Mouse (Mus musculus): ENCODE measurements around the gene Smtn. TPM values are rescaled to one million over a fixed set of nuclear protein-coding genes. Genes with fewer than 3 reads are reported as not detected.

The Smtn gene
- polyA plus RNA-seq, 1 experiment = 57.2 TPM

DNA sequence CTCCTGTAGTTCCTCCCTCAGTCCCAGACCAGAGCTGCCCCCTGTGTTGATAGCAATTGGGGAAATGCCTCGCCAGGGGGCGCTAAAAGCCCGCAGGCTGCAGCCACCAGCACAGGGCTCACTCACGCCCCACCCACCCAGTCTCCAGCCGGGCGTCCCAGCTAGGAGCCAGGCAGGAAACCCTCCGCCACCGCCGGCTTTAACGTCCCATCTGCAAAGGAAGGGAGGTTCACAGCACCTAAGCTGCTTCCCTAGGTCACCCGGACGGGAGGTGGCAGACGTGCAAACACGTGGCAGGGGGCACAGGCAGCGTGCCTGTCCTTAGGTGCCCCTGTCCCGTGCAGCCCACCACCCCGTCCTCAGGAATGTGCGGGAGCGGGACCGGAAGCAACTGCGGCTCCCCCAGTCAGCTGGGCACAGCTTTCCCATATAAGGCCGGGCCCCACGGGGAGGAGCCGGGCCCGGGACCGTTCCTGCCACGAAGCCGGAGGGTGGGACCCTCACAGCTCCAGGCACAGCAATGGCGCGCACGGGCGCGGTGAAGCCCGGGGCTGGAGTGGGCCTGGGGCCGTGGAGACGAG, 4.9 kb downstream of the Smtn start:
- DNase-seq = peak; percentile 97
- H3K27ac ChIP-seq (ENCODE audit: insufficient read depth, low read depth, low read length) = peak overlapping the region; percentile 72
- peak; percentile 4 for TF ChIP-seq POLR2A (IDR thresholded peaks at IDR 0.05; ENCODE audit: low read depth, low read length)
- peak; percentile 90 for TF ChIP-seq CTCF (conservative IDR thresholded peaks at IDR 0.05; ENCODE audit: insufficient read depth, insufficient read length, low read depth, low read length)

DNA sequence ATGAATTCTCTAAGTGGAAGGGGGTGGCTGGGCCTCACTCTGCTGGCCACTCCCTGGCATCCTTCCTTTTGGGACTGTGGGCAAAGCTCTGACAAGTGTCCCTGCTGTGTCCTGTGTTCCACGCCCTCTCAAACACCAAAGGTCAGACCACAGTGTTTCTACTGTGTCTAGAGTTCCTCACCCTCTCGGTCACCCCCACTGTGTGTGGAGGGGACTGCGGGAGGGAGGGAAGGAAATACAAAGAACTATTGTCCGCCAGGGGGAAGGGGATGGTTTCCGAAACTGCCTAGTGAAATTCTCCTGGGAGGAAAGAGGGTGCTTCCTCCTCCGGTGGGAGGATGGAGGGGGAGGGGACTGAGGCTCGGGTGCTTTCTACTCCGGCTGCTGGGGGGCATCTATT, 5.5 kb downstream of the Smtn start:
- no peak for TF ChIP-seq CTCF (conservative IDR thresholded peaks at IDR 0.05; ENCODE audit: insufficient read depth, insufficient read length, low read depth, low read length)
- no peak for TF ChIP-seq POLR2A (IDR thresholded peaks at IDR 0.05; ENCODE audit: low read depth, low read length)
- Histone ChIP-seq H3K36me3 (ENCODE audit: control insufficient read depth, insufficient read depth, low read length) (peaks cover 9% of the 10 kb centered on the region), H3K4me1 (ENCODE audit: control insufficient read depth, insufficient read depth, low read length) (peaks cover 12% of the 10 kb centered on the region; the same call in 1 of the 2 replicates), H3K27me3 (replicated peaks; ENCODE audit: control insufficient read depth, insufficient read depth, low read length) (no peaks in the 10 kb centered on the region), H3K4me3 (ENCODE audit: insufficient read depth, low read depth, low read length) (peak overlapping the region; percentile 45; the same call in 1 of the 2 replicates), H3K27ac (ENCODE audit: insufficient read depth, low read depth, low read length) (peak overlapping the region; percentile 72)
- no peak for DNase-seq
- 21% methylated on average over 8 of the region's 8 CpGs for WGBS

More for the DNA sequence above, 4.9 kb downstream of the Smtn start:
- Histone ChIP-seq H3K27me3 (replicated peaks; ENCODE audit: control insufficient read depth, insufficient read depth, low read length) (no peaks in the 10 kb centered on the region), H3K36me3 (ENCODE audit: control insufficient read depth, insufficient read depth, low read length) (peaks cover 8% of the 10 kb centered on the region), H3K4me1 (ENCODE audit: control insufficient read depth, insufficient read depth, low read length) (peaks cover 12% of the 10 kb centered on the region; the same call in 1 of the 2 replicates), H3K4me3 (ENCODE audit: insufficient read depth, low read depth, low read length) (peak overlapping the region; percentile 45)
- 1% methylated on average over 36 of the region's 36 CpGs for WGBS

DNA sequence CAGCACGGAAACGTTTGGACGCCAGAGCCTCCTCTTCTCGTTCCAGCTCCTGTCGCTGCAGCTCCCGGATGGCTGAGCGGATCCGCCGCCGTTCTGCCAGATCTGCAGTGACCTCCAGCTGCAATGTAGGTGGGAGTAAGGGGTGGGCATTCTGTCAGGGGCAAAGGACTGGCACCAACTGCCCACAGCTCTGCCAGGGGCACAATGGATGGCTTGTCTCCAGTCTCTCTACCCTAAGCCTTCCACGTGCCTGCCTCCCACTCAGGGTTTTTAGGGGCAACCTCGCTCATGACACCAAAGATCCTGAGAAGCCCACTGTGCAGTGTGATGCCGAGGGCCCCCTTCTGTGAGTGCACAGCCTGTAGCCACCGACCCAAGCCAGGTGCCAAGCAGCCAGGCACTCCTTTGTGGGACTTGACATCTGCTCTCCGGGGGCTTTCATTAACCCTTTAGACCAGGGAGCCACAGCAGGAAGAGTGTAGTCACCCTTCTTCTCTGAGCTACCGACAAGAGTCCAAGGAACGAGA, 6.9 kb downstream of the Smtn start:
- DNase-seq = no peak
- 77% methylated on average over 17 of the region's 17 CpGs for WGBS
- no peak overlapping the region for H3K4me3 ChIP-seq (ENCODE audit: insufficient read depth, low read depth, low read length)
- H3K4me1 ChIP-seq (ENCODE audit: control insufficient read depth, insufficient read depth, low read length) = peaks cover 12% of the 10 kb centered on the region; the same call in 1 of the 2 replicates
- H3K27ac ChIP-seq (ENCODE audit: insufficient read depth, low read depth, low read length) = no peak overlapping the region
- H3K27me3 ChIP-seq (replicated peaks; ENCODE audit: control insufficient read depth, insufficient read depth, low read length) = no peaks in the 10 kb centered on the region
- TF ChIP-seq POLR2A (IDR thresholded peaks at IDR 0.05; ENCODE audit: low read depth, low read length) (no peak), CTCF (conservative IDR thresholded peaks at IDR 0.05; ENCODE audit: insufficient read depth, insufficient read length, low read depth, low read length) (no peak)
- peaks cover 16% of the 10 kb centered on the region for H3K36me3 ChIP-seq (ENCODE audit: control insufficient read depth, insufficient read depth, low read length)

DNA sequence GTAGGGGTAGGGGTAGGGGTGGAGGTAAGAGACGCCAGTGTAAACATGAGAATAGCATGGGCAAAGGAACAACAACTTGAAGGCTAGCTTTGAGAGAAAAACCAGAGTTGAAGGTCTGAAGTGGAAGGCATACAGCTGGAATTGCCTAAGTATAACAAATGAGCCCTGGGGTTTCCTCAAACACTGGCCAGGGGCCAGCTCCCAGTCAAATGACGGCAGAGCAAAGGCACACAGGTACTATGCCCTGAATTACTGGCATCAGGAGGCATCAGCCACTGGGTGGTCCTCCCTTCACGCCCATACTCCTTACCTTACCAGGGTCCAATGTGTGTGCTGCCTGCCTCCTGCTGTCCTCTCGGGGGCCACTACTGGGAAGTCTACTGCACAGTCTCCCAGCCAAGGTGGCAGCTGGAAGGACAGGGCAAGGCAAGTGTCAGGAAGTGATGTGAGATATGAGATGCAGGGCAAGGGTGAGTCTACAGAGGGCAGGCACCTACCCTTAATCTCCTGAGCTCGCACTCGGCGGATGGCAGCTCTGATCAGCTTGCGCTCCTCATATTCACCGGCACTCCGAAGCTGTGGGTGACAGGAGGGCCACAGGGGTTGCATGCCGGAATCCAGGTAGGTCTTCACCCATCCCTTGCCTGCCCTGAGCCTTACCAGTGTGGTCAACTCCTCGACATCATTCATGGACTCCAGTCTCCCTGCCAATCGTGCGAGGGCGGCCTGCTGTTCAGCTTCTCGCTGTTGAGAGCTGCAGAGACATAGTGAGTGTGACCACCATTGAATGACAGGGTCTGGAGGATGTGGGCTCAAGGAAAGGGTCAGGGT, 8.1 kb downstream of the Smtn start:
- no peak for DNase-seq
- Histone ChIP-seq H3K4me3 (ENCODE audit: insufficient read depth, low read depth, low read length) (no peak overlapping the region), H3K36me3 (ENCODE audit: control insufficient read depth, insufficient read depth, low read length) (peaks cover 16% of the 10 kb centered on the region), H3K27ac (ENCODE audit: insufficient read depth, low read depth, low read length) (no peak overlapping the region), H3K4me1 (ENCODE audit: control insufficient read depth, insufficient read depth, low read length) (peaks cover 9% of the 10 kb centered on the region; the same call in 1 of the 2 replicates), H3K27me3 (replicated peaks; ENCODE audit: control insufficient read depth, insufficient read depth, low read length) (no peaks in the 10 kb centered on the region)
- TF ChIP-seq CTCF (conservative IDR thresholded peaks at IDR 0.05; ENCODE audit: insufficient read depth, insufficient read length, low read depth, low read length) (no peak), POLR2A (IDR thresholded peaks at IDR 0.05; ENCODE audit: low read depth, low read length) (no peak)
- 79% methylated on average over 16 of the region's 16 CpGs for WGBS

DNA sequence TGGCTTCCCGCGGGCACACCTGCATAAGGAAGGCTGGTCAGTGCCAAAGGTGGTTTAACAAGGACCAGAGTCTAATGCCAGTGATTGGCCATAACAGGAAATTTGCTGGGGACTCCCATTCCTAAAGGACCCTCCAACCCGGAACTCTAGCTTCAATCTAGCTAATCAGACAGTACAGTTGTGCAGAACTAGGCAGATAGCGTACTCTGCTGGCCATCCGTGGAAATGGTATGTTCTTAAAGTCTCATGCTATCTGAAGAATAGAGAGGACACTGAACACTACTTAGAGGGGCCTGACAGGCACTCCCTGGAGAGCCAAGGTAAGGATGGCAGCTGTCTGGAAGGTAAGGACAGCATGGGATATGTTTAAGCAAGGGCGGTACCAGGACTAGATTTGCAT, 8.8 kb downstream of the Smtn start:
- DNase-seq = no peak
- no peaks in the 10 kb centered on the region for H3K27me3 ChIP-seq (replicated peaks; ENCODE audit: control insufficient read depth, insufficient read depth, low read length)
- no peak for TF ChIP-seq CTCF (conservative IDR thresholded peaks at IDR 0.05; ENCODE audit: insufficient read depth, insufficient read length, low read depth, low read length)
- no peak for TF ChIP-seq POLR2A (IDR thresholded peaks at IDR 0.05; ENCODE audit: low read depth, low read length)
- peaks cover 6% of the 10 kb centered on the region; the same call in 1 of the 2 replicates for H3K4me1 ChIP-seq (ENCODE audit: control insufficient read depth, insufficient read depth, low read length)
- H3K36me3 ChIP-seq (ENCODE audit: control insufficient read depth, insufficient read depth, low read length) = peaks cover 17% of the 10 kb centered on the region
- H3K27ac ChIP-seq (ENCODE audit: insufficient read depth, low read depth, low read length) = no peak overlapping the region
- 82% methylated on average over 6 of the region's 6 CpGs for whole genome bisulfite sequencing
- H3K4me3 ChIP-seq (ENCODE audit: insufficient read depth, low read depth, low read length) = no peak overlapping the region

DNA sequence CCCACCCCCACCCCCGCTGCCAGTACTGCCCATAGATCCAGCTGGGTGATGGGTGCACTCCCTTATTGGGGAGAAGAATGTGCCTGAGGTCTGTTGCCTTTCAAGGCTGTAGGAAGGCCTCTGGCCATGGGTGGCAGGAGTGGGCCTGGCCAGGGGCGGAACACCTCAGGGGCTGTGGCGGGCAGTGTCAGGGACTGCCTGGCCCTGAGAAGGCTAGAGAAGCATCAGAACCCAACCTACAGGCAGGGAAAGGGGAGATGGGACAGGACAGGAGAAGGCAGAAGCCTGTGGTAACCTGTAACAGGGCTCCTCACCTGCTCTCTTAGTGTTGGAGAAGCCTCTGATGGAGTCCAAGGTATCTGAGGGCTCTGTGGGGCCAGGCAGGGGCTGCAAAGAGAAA, 9.7 kb downstream of the Smtn start:
- Histone ChIP-seq H3K27ac (ENCODE audit: insufficient read depth, low read depth, low read length) (no peak overlapping the region), H3K4me1 (ENCODE audit: control insufficient read depth, insufficient read depth, low read length) (no peaks in the 10 kb centered on the region; the same call in 1 of the 2 replicates), H3K36me3 (ENCODE audit: control insufficient read depth, insufficient read depth, low read length) (peaks cover 24% of the 10 kb centered on the region), H3K27me3 (replicated peaks; ENCODE audit: control insufficient read depth, insufficient read depth, low read length) (no peaks in the 10 kb centered on the region), H3K4me3 (ENCODE audit: insufficient read depth, low read depth, low read length) (no peak overlapping the region)
- WGBS = 87% methylated on average over 3 of the region's 3 CpGs
- no peak for TF ChIP-seq CTCF (conservative IDR thresholded peaks at IDR 0.05; ENCODE audit: insufficient read depth, insufficient read length, low read depth, low read length)
- no peak for DNase-seq

Measured in kidney, adult 2 months (tissue).